Mouse (Mus musculus) liver, embryonic 13.5 days (tissue): ENCODE measurements around the gene Gap43. TPM values are rescaled to one million over a fixed set of nuclear protein-coding genes. Genes with fewer than 3 reads are reported as not detected.

Experiments
- ATAC-seq: fragments of 200-750 bp; cut with Nextera tagmentation; 2 replicates; pipeline ENCODE4 v1.8.0; 2017; ENCODE audit warnings: low read depth, mild to moderate bottlenecking, moderate number of reproducible peaks, moderate library complexity
- DNase-seq: peaks from one replicate; pipeline ENCODE4 v3.0.0; 2022
- H3K27ac ChIP-seq: fragments of 300-500 bp; sonication (generic); 2 replicates; pipeline ENCODE4 v1.5.1; 2015; ENCODE audit warnings: moderate library complexity, mild to moderate bottlenecking, inconsistent platforms
- H3K27me3 ChIP-seq: fragments of 300-500 bp; sonication (generic); 2 replicates; pipeline ENCODE4 v1.6.1; 2015; ENCODE audit warnings: mild to moderate bottlenecking, inconsistent platforms
- H3K36me3 ChIP-seq: fragments of 300-500 bp; sonication (generic); 2 replicates; pipeline ENCODE4 v1.6.1; 2015; ENCODE audit warnings: mild to moderate bottlenecking, inconsistent platforms
- H3K4me1 ChIP-seq: fragments of 300-500 bp; sonication (generic); replicated peaks from 2 replicates; pipeline ENCODE4 v1.6.1; 2015; ENCODE audit warnings: inconsistent platforms
- H3K4me2 ChIP-seq: fragments of 300-500 bp; sonication (generic); 2 replicates; pipeline ENCODE4 v1.6.1; 2015; ENCODE audit warnings: inconsistent platforms, mild to moderate bottlenecking, moderate library complexity
- H3K4me3 ChIP-seq: fragments of 300-500 bp; sonication (generic); replicated peaks from 2 replicates; pipeline ENCODE4 v1.5.1; 2015; ENCODE audit warnings: mild to moderate bottlenecking, inconsistent platforms
- H3K9ac ChIP-seq: fragments of 300-500 bp; sonication (generic); 2 replicates; pipeline ENCODE4 v1.6.1; 2015; ENCODE audit warnings: mild to moderate bottlenecking, inconsistent platforms
- H3K9me3 ChIP-seq: fragments of 300-500 bp; sonication (generic); replicated peaks from 2 replicates; pipeline ENCODE4 v1.6.1; 2016; ENCODE audit warnings: inconsistent platforms
- WGBS: fragments of 180-500 bp; shearing (Covaris S2); methylation state at CpG from one replicate; pipeline ENCODE4 v1.1.7; 2015; ENCODE audit not compliant: insufficient replicate concordance; 5-methylcytosine and 5-hydroxymethylcytosine counted together
- polyA plus RNA-seq: library from polyadenylated mRNA; unstranded; fragments of >200 nt; fragmentation: Nextera tagmentation; extraction: Ambion mirVana; gene quantifications from 2 replicates; pipeline ENCODE4 v1.2.1, GENCODE M21; 2015

The Gap43 gene
- polyA plus RNA-seq, 1 experiment from 2014 or later = 5.4 TPM

DNA sequence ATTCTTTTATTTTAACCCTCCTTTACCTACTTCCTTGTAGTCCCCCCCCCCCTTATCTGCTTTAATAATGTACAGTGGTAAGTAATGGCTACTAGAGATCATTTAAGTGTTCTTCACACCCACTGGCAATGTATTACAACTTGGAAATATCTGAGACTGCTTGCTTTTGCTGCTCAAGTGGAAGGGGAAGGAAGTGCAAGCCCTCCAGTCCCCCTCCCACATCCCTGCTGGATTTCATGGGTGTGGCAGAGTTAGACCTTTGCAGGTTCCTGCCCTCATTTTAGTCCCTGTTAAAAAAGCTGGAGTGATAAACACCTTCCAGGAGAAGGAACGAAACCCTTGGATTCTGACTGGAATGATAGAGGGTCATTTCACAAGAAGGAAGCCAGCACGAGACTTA is 2.8 kb downstream of the Gap43 start:
- DNase-seq = no peak
- H3K27me3 ChIP-seq = peaks cover 11% of the 10 kb centered on the region
- H3K4me2 ChIP-seq = no peak overlapping the region
- H3K27ac ChIP-seq = no peak overlapping the region
- no peak for ATAC-seq
- H3K36me3 ChIP-seq = no peaks in the 10 kb centered on the region
- no peaks in the 10 kb centered on the region for H3K9me3 ChIP-seq
- WGBS = 32% methylated on average over 2 of the region's 2 CpGs
- H3K4me1 ChIP-seq = no peaks in the 10 kb centered on the region
- no peak overlapping the region for H3K4me3 ChIP-seq
- H3K9ac ChIP-seq = no peak overlapping the region

DNA sequence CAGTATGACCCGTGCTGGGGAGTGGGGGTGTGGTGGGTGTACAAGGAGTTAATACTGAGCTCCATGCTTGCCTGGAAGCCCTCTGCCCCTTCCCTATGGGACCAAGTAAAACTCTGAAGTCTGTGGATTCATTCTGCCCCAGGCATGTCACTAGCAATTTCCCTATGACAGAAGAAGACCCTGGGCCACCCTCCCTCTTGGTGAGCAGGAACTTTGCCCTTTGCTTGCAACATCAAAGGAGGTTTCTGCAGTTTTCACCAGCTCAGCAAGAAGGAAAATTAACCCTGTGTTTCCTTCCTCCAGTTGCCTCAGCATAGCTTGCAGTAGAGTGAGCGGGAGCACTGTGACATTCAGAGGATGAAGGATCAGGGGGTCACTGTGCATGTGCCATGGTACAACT is 3.8 kb downstream of the Gap43 start:
- Histone ChIP-seq H3K27ac (no peak overlapping the region), H3K4me2 (no peak overlapping the region), H3K4me3 (no peak overlapping the region), H3K36me3 (no peaks in the 10 kb centered on the region), H3K27me3 (peaks cover 11% of the 10 kb centered on the region), H3K4me1 (no peaks in the 10 kb centered on the region), H3K9ac (no peak overlapping the region), H3K9me3 (no peaks in the 10 kb centered on the region)
- 21% methylated on average over 2 of the region's 2 CpGs for WGBS
- ATAC-seq (no peak), DNase-seq (no peak)

DNA sequence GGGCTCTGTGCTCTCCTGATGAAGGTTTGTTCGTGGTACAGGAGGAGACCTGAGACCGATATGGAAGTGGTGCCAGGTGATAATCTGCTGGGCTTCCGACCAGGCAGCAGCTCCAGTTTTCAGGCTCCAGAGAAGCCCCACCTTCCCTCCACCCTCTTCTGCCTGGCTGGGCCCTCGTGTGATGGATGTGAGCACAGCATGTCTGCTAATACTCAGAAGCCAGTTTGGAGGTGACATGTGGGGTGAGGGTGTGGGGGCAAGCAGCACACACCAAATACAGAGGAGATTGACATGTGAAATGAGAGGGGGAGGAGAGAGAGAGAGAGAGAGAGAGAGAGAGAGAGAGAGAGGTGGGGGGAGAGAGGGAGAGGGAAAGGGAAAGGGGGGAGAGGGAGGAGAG is 8.1 kb downstream of the Gap43 start:
- H3K4me1 ChIP-seq = no peaks in the 10 kb centered on the region
- H3K9ac ChIP-seq = no peak overlapping the region
- H3K27me3 ChIP-seq = no peaks in the 10 kb centered on the region
- no peak overlapping the region for H3K4me2 ChIP-seq
- no peaks in the 10 kb centered on the region for H3K36me3 ChIP-seq
- no peak for DNase-seq
- WGBS = 28% methylated on average over 4 of the region's 4 CpGs
- ATAC-seq = no peak
- H3K4me3 ChIP-seq = no peak overlapping the region
- no peaks in the 10 kb centered on the region for H3K9me3 ChIP-seq
- H3K27ac ChIP-seq = no peak overlapping the region

DNA sequence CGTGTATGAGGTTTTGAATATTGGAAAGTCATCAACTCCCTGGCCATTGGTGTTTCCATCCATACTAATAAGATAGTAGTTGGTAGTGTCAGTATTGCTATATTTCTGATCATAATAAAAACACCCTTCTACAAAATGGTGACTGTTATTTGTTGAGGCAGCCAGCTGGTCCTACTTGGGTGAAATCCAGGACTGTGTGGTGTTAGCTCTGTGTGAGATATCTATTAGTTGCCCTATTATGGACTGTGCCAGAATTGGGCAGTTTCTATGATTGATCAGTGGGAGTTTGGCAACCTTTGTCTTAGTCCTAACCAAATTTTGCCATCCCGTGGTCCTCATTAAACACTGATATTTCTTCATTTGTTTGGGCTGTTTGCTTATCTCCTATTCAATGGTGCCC is 14.3 kb downstream of the Gap43 start:
- Histone ChIP-seq H3K4me3 (no peak overlapping the region), H3K4me1 (no peaks in the 10 kb centered on the region), H3K4me2 (no peak overlapping the region), H3K27ac (no peak overlapping the region), H3K27me3 (no peaks in the 10 kb centered on the region), H3K9ac (no peak overlapping the region), H3K9me3 (no peaks in the 10 kb centered on the region), H3K36me3 (no peaks in the 10 kb centered on the region)
- no peak for ATAC-seq
- DNase-seq = no peak
- 47% methylated on average over 2 of the region's 2 CpGs for WGBS

DNA sequence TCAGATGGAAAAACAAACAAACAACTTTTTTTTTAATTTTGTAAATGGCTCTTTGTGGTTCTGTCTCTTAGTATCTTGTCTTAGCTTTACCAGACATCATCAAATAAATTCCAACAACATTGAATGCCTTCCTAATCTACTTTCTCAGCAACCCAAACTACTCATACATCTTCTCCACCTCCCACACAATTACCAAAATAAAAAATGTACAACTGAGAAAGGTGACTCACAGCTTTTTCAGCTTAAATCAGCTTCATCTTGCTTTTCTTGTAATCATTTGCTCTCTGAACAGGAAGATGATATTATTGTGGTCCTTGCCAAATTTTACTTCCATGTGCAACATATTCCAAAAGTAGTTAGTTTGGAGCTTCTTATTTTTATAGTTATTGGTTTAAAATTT is 14.9 kb downstream of the Gap43 start:
- Histone ChIP-seq H3K4me1 (no peaks in the 10 kb centered on the region), H3K27me3 (no peaks in the 10 kb centered on the region), H3K27ac (no peak overlapping the region), H3K9ac (no peak overlapping the region), H3K36me3 (no peaks in the 10 kb centered on the region), H3K4me3 (no peak overlapping the region), H3K9me3 (no peaks in the 10 kb centered on the region), H3K4me2 (no peak overlapping the region)
- no peak for DNase-seq
- no peak for ATAC-seq

DNA sequence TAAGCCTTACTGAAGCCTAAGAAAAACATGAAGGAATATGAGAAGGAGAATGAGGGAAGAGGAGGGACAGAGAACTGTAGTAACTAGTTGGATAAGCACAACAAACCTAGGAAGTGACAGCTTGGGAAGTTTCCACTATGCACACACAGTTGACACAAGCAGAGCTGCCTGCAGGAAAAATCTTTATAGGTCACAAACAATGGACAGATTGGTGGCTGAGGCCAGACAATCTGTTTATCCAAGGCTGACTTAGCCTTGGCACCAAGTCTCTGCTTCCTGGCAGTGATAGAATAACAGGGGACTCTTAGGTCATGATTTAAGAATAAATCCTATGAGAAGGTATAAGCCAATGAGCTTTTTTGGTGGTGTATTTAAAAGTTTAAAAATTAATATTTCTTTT is 20.6 kb downstream of the Gap43 start:
- Histone ChIP-seq H3K4me3 (no peak overlapping the region), H3K9me3 (no peaks in the 10 kb centered on the region), H3K9ac (no peak overlapping the region), H3K4me1 (no peaks in the 10 kb centered on the region), H3K4me2 (no peak overlapping the region), H3K27ac (no peak overlapping the region), H3K27me3 (no peaks in the 10 kb centered on the region), H3K36me3 (no peaks in the 10 kb centered on the region)
- DNase-seq = no peak
- ATAC-seq = no peak

DNA sequence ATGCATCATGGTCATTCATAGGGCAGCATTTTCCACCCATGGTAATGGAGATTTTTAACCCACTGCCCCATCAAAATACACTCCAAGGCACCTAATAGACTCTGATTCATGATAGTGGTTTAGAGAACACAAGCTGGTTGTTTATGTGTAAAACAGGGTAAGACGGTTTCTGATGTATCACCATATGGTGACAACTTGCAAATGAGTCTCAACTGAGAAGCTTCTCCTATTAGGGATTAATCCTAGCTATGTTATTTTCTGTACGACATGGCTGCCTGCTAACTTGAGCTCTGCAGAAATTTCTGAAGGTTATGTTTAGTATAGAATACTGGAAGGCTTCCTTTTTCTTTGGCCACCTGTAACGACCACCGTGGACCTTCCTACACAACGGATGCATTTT is 21.1 kb downstream of the Gap43 start:
- no peaks in the 10 kb centered on the region for H3K27me3 ChIP-seq
- no peak overlapping the region for H3K4me3 ChIP-seq
- no peaks in the 10 kb centered on the region for H3K4me1 ChIP-seq
- no peak overlapping the region for H3K4me2 ChIP-seq
- ATAC-seq (no peak), DNase-seq (no peak)
- 69% methylated on average over 5 of the region's 5 CpGs for WGBS
- H3K9ac ChIP-seq = no peak overlapping the region
- H3K27ac ChIP-seq = no peak overlapping the region
- no peaks in the 10 kb centered on the region for H3K9me3 ChIP-seq
- H3K36me3 ChIP-seq = no peaks in the 10 kb centered on the region

DNA sequence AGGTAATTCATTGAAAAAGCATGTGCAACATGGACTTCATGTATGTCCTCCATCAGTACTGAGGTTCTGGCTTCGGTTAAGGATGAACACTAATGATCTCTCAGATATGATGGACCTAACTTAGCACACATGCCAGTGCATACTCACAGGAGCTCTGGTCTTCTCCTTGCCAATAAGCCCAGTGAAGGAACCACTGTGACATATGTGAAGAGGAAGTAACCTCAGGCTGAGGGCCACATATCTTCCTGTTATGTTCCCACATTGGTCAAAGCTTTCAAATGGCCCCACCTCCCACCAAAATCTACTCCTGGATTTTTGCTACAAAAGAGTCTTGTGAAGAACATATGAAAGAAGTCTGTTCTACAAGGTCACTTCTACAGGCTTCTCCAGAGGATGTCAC is 28.3 kb downstream of the Gap43 start:
- Histone ChIP-seq H3K9ac (no peak overlapping the region), H3K27ac (no peak overlapping the region), H3K4me3 (no peak overlapping the region), H3K36me3 (no peaks in the 10 kb centered on the region), H3K4me2 (no peak overlapping the region), H3K4me1 (no peaks in the 10 kb centered on the region), H3K9me3 (no peaks in the 10 kb centered on the region), H3K27me3 (no peaks in the 10 kb centered on the region)
- no peak for DNase-seq
- 44% methylated on average over 1 of the region's 1 CpGs for WGBS
- ATAC-seq = no peak

DNA sequence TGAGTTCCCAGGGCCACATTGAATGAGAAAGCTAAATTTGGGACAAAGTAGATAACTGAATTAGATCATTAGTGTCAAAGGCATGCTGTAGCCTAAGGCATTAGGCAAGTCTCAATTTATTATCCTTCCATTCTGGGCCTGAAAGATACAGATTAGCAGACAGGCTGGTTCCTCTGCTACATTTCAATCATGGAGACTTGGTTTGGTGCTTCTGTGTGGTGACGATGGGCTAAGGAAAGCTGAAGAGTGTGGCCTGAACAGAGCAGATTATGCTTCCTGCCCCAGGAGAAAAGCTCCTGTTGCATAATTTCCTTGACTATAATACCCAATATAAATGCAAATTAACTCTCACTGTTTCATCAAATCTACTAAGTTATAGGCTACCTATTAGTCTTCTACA is 31.7 kb downstream of the Gap43 start:
- 53% methylated on average over 1 of the region's 1 CpGs for WGBS
- no peak for DNase-seq
- Histone ChIP-seq H3K9me3 (no peaks in the 10 kb centered on the region), H3K36me3 (no peaks in the 10 kb centered on the region), H3K4me2 (no peak overlapping the region), H3K27ac (no peak overlapping the region), H3K4me1 (no peaks in the 10 kb centered on the region), H3K27me3 (no peaks in the 10 kb centered on the region), H3K4me3 (no peak overlapping the region), H3K9ac (no peak overlapping the region)
- ATAC-seq = no peak

DNA sequence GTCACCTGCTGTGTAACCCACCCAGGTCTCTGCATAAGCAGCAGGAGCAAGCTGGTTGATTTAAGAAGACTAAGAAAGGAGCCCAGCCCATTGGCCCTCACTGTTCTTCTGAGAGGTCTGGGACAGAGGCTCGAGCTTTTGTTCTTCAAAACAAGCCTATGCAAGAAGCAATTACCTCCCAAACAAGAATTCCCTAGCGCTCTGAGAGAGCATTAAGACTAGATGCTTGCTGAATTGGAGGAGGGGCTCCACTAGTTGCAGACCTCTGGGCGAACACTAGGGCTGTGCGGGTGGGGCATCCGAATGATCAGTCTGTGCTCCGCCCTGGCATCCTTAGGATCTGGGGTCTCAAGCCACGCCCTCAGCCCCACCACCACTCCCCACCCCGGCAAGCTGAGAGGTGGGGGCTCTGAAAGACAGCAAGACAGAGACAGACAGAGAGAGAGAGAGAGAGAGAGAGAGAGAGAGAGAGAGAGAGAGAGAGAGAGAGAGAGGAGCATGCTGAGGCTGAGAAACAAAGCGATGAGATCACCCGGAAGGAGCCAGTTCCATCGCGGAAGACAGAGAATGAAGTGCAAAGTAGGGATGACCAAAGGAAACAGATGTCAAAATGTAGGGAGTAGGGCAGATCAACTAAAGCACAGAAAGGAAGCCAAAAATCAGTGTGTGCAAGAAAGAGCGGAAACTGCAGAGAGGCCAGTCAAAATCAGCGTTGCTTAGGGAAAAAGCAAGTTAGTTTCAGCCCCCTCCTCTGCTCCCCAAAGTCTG is 34.3 kb downstream of the Gap43 start:
- H3K4me3 ChIP-seq = no peak overlapping the region

DNA sequence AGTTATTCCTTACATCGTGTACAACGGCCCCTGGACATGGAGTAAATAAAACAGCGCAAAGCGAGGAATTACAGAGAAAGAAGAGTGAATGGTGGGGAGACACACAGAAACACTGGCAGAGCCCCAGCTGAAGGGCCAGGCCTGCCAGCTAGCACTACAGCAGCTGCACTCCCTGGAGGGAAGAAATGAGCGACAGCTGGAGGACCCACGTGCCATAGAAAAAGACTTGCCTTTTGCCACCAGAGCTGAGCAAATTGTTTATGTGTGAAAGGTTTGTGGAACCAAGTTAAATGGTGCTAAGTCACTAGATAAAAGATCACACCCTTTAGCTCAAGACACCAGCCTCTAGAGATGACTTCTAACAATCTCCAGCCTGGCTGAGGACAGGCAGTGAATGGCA is 37.0 kb downstream of the Gap43 start:
- ATAC-seq (no peak), DNase-seq (no peak)
- Histone ChIP-seq H3K9me3 (no peaks in the 10 kb centered on the region), H3K27ac (no peak overlapping the region), H3K4me1 (no peaks in the 10 kb centered on the region), H3K36me3 (no peaks in the 10 kb centered on the region), H3K9ac (no peak overlapping the region), H3K4me2 (no peak overlapping the region), H3K4me3 (no peak overlapping the region), H3K27me3 (no peaks in the 10 kb centered on the region)
- WGBS = 73% methylated on average over 6 of the region's 6 CpGs

More for the DNA sequence above, 34.3 kb downstream of the Gap43 start:
- Histone ChIP-seq H3K9ac (no peak overlapping the region), H3K27ac (no peak overlapping the region), H3K9me3 (no peaks in the 10 kb centered on the region), H3K27me3 (no peaks in the 10 kb centered on the region), H3K4me1 (no peaks in the 10 kb centered on the region), H3K36me3 (no peaks in the 10 kb centered on the region), H3K4me2 (peak overlapping the region; percentile 26; the same call in 1 of the 2 replicates)
- no peak for ATAC-seq
- WGBS = 2% methylated on average over 14 of the region's 14 CpGs
- peak; percentile 1 for DNase-seq

DNA sequence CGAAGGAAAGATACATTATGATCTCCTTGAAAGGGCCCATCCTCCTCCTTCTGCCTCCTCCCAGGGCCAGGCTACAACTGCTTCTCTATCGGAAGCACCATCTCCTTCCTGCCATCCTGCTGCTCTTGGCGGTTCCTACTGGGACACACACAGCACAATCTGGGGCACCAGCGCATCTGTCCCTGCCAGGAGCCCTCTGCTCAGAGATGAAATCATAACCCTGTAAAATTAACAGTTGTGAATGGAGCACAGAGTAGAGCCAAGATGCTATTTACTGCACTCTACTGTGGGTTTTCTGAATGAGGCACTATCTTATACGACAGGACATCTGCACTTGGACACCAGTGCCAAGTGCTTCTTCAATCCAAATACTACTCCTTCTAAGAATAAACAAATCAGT is 46.0 kb downstream of the Gap43 start:
- no peaks in the 10 kb centered on the region for H3K36me3 ChIP-seq
- H3K4me3 ChIP-seq = no peak overlapping the region
- no peak for DNase-seq
- no peak for ATAC-seq
- no peak overlapping the region for H3K4me2 ChIP-seq
- no peaks in the 10 kb centered on the region for H3K9me3 ChIP-seq
- H3K27me3 ChIP-seq = no peaks in the 10 kb centered on the region
- no peak overlapping the region for H3K27ac ChIP-seq
- H3K9ac ChIP-seq = no peak overlapping the region
- WGBS = 61% methylated on average over 5 of the region's 5 CpGs
- H3K4me1 ChIP-seq = no peaks in the 10 kb centered on the region
